Mouse (Mus musculus): Measurements from ENCODE around the gene Tbc1d2b.
A peak's percentile ranks its signal among the peaks of the same experiment; 100 is the strongest.

Tbc1d2b gene

GRCm38 (mm10) chr9:90265322-90266039, 5.1 kb downstream of the Tbc1d2b start:
- DNase-seq (ENCODE audit: low read depth, low spot score) = no peak

GRCm38 (mm10) chr9:90263340-90263679, 7.3 kb downstream of the Tbc1d2b start:
- DNase-seq (ENCODE audit: low read depth, low spot score) = no peak

- DNase-seq (ENCODE audit: low read depth, low spot score) = no peak
Measured at GRCm38 (mm10) chr9:90262591-90263339, 7.8 kb downstream of the Tbc1d2b start.

- DNase-seq (ENCODE audit: low read depth, low spot score) = no peak
Measured at GRCm38 (mm10) chr9:90262063-90262462, 8.5 kb downstream of the Tbc1d2b start.

- DNase-seq (ENCODE audit: low read depth, low spot score) = no peak
Measured at GRCm38 (mm10) chr9:90260600-90261375, 9.8 kb downstream of the Tbc1d2b start.

DNA sequence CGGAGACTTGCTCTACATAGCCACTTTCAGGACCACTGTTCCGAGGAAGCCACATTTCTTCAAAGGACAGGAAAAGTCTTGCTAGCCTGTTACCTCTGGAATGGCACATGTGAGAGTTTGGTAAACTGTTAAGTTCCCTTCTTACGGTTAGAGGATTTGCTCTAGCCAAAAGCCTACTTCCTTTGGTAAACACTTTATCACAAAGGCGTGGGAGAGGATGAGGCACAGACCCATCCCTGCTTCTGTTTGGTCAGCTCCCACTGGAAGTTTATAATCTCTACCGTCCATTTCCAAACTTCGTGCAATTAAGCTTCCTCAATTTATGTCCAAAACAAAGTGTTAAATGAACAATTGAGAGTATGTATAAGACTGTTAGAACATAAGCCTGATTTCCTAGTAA, 10.5 kb downstream of the Tbc1d2b start:
- no peak for DNase-seq (ENCODE audit: low read depth, low spot score)

- no peak for DNase-seq (ENCODE audit: low read depth, low spot score)
Measured at GRCm38 (mm10) chr9:90259400-90259950, 11.1 kb downstream of the Tbc1d2b start.

- no peak for DNase-seq (ENCODE audit: low read depth, low spot score)
Measured at GRCm38 (mm10) chr9:90257754-90258531, 12.7 kb downstream of the Tbc1d2b start.

GRCm38 (mm10) chr9:90257220-90257619, 13.4 kb downstream of the Tbc1d2b start:
- DNase-seq (ENCODE audit: low read depth, low spot score) = no peak

DNA sequence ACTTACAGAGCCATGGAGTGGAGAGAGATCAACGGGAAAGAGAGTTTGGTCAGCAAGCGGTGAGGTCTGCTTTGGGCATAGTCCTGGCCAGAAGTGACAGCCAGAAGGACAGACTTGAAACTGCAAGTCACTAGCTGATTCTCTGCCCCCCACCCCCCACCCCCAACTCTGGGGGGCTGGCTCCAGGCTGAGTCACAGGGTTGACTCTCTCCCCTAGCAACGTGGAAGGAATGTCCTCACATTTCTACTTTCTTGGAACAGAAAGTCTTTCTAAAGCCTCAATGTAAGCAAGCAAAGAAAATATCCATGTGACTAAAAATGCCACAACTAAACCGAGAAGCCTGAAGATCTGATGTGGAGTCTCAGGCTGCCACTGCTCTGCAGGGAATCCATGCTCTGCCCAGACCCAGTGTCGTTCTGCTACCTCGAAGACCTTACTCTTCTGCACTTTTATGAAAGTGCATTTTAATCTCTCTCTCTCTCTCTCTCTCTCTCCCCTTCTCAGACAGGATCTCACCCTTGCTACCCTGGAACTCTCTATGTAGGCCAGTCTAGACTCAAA, 14.7 kb downstream of the Tbc1d2b start:
- DNase-seq (ENCODE audit: low read depth, low spot score) = no peak

DNA sequence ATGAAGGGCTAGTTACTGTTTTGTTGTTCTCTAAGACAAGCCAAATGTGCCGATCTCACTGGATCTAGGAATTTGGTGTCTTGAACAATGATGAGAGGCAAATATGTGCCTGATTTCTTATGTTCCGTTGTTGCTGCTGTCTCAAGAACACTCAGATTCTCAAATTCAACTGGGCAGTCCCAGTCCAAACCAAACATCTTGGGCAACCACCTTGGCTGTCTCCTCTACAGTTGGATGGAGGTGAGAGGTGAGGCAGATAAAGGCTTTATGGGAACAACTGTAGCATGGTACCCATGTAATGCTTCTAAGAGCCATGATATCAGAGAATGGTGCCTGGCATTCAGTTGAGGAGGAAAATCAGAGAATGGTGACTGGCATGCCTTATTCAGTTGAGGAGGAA, 17.4 kb downstream of the Tbc1d2b start:
- no peak for DNase-seq (ENCODE audit: low read depth, low spot score)

DNA sequence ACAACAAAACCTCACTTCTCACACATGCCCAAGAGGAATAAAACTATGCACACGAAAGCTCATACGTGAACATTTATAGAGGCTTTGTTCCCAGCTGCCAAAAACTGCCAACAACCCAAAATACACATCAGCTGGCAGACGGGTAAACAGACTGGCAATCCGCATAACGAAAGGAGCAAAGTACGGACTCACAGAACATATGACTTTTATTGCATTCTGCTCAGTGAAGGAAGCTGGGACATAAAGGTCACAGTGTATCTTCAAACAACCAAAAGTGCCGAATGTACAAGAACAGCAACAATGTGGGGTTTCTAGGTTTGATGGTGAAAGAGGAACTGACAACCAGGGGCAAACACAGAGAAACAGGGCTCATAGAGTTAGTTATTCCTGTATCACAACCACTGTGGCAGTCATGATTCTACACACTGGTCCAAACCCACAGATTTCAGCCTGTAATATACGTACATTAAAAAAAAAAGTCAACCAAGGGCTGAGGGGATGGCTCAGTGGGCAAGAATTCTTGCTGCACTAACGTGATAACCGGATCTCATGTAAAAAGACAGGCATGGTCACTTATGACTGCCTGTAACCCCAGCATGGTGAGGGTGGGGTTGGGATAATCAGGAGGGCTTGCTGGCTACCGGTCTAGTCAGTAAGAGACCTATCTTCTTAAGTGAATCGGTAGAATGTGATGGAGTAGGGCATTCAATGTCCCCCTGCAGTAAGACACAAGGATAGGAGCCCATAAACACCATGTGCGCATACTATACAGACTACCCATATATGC, 19.4 kb downstream of the Tbc1d2b start:
- no peak for DNase-seq (ENCODE audit: low read depth, low spot score)

DNA sequence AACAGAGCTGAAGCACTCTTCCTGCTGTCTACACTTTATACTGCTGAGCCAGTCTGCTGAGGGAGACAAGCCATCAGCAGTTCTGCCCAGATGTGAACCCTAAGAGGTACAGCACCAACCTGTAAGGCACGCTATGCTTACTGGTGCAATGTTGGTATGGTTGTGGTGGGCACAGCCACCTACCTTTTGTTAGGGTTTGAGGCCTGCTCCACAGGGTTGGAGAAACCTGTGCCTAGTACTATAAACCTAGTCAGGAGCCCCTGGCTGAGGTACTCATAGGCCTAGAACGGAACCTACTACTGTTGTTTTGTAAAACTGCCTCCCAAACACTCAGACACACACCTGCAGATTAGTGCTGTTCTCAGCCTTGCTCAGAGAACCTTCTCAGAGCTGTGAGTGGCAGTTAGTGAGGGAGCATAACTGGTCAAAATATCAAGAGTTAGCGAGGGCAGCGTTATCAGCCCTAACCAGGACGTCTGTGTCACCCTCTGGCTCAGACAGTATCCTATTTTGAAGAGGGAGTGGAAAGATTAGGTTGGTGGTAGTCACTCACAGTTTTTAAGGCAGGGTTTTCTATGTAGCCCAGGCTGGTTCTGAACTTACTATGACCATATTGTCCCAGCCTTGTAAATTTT, 20.3 kb downstream of the Tbc1d2b start:
- no peak for DNase-seq (ENCODE audit: low read depth, low spot score)

DNA sequence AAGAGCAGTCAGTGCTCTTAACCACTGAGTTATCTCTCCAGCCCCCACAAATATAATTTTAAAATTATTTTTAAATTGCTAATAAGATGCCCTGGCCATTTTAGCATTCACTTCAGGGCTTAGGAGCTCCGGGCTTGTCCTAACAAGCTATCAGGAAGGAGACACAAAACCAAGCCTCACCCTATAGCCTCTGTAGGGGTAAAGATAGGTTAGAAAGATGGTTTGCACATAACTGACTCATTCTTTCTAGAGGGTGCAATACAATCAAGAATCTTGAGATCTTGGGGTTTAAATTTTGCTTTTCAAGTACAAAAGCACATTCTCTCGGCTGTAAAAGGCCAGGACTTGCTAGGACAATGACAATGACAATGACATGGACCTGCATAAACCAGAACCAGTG, 21.6 kb downstream of the Tbc1d2b start:
- DNase-seq (ENCODE audit: low read depth, low spot score) = no peak

DNA sequence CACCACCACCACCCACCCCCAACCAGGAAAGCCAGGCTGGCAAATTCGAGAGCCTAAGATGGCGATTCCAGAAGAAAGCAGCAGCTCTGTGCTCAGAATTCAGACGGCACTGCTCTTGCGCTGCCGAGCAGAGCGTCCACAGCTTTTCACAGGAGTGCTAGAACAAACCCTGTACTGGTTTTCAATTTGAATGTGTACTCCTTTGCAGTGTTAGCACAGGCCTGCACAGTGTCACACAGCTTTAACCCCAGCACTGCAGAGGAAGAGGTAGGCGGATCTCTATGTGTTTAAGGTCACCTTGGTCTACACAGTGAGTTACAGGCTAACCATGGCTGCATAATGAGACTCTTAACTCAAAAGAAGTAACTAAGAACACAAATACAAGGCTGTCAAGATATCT, 22.3 kb downstream of the Tbc1d2b start:
- peak; percentile 16 for DNase-seq (ENCODE audit: low read depth, low spot score)

DNA sequence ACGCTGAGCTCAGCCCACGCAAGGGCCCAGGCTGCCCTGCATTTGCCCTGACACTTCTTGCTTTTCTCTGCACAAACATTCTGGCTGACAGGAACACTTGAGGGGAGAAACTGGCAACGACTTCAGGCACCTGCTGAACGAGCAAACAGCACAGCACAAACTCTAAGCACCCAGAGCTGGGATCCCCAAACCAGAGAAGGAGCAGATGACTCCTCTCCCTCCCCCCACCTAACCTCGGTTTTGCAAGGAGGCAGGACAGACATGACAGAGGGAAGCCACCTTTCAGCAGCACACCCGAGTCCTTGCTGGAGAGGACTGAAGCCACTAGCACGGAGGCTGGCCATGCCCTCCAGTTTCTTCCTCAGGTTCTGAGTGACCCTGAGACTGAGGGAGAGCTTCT, 23.3 kb downstream of the Tbc1d2b start:
- DNase-seq (ENCODE audit: low read depth, low spot score) = no peak

DNA sequence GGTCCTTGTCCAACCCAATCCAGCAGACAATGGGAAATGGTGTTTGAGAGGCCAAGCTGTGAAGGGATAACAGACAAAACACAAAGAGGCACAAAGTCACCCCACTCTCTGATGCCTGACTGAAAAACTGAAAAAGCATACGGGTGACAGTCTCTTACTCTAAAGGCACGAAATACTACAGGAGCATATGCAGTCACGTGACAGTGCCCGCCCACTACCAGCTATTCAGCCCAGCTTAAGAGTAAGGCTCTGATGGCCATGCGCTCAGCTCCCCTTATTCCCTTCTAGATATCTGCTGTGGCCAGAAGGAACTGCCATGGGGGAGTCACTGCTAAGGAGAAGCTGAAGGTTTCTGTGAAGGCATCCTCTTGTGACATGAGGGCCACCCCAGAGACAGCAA, 24.8 kb downstream of the Tbc1d2b start:
- no peak for DNase-seq (ENCODE audit: low read depth, low spot score)

DNA sequence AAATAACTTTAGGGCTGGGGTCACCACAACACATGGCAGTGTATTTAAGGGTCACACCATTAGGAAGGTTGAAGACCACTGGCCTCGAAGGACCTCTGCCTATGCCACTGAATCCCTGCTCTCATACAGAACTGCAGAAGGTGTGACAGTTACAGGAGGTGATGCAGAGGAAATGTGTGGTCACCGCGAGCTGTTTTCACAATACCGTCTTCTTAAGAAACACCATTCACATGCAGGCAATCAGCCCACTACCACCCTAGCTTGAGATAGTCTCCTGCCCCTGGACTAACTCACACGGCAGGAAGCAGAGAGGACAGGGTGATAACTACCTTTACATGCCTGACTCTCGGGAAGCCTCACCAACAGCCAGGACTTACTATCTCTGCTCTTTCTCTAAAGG, 25.4 kb downstream of the Tbc1d2b start:
- DNase-seq (ENCODE audit: low read depth, low spot score) = no peak

DNA sequence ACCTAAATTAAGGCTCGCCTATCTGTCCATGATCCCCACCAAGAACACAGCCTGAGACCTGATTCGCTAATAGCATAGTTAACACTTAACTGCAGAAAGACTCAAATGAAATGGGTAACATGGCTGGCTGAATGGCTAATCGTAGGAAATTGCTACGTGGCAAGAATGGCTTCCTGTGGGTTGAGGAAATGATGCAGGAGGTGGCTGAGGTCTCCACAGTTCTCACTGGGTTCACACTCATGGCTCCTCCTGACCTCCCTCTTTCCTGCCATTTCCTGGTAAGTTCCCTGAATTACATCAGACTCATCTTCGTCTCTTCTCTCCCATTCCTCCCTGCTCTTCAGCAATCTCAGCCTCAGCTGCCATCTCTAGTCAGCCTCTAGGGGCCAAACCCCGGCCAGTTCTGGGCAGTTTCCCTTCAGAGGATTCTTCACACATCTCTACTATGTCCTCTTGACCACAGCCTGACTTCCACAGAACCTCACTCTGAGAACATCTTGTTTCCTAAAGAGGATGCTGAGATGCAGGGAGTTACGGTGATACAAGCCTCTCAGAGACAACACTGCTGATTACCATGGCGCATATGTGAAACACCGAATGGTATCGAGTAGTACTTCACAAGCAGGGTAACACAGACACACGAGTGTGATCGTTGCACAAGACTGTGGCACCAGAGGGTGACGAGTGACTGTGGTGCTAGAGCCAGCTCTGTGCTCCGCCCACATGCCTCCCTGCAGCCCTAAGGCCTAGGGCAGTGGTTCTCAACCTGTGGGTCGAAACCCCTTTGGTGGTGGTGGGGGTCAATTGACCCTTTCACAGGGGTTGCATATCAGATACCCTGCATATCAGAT, 26.1 kb downstream of the Tbc1d2b start:
- no peak for DNase-seq (ENCODE audit: low read depth, low spot score)

Measured in ZHBTc4 (cell line).